8 mouse cellular contexts compared by ENCODE assay signal in genomic region chr3:89322514-89323165, GRCm38 (mm10). TPM values are rescaled to one million over a fixed set of nuclear protein-coding genes. Genes with fewer than 3 reads are reported as not detected.
DNase-seq lines count a peak whose midpoint lies in the region; ATAC-seq and TF ChIP-seq lines count a peak whose summit lies in the region.

Efna3 (minus strand) TSS chr3:89322965.

- H3K9me3 ChIP-seq in hindbrain, postnatal 0 days (ENCODE audit: low read length): no peaks in the 10 kb centered on the region

- H3K27me3 ChIP-seq in Patski: peaks cover 16% of the 10 kb centered on the region
- no peaks in the 10 kb centered on the region for H3K27me3 ChIP-seq in hindbrain, postnatal 0 days (ENCODE audit: insufficient read depth, low read length)

- intact Hi-C loops in gastrocnemius, adult 2 months (cut with DNase I): no loop called here

- no peak within 1 kb of the TSS for H3K27ac ChIP-seq in gastrocnemius, adult 2 months
- H3K27ac ChIP-seq in hindbrain, postnatal 0 days: peak within 1 kb of the TSS; percentile 88

- DNase-seq in Patski (ENCODE audit: low read depth, low spot score): no peak
- peak; percentile 63 to 70 for DNase-seq in cerebellum, postnatal 4 days (ENCODE audit: low spot score in 2 of 2)
- DNase-seq in gastrocnemius, adult 2 months: peak; percentile 70
- peak; percentile 93 for DNase-seq in hindbrain, postnatal 0 days (ENCODE audit: low spot score)
- peak; percentile 80 to 89 for DNase-seq in left cerebral cortex, adult 18-20 months (ENCODE audit: low spot score in 2 of 2)
- peak; percentile 68 for DNase-seq in lung, postnatal 36 days
- DNase-seq in right cerebral cortex, postnatal 25 days: peak; percentile 92

- POLR2A ChIA-PET in Patski (lab: Charles Lee): interaction anchor here (0.6 to 3.1 kb wide), 5 partner anchors 14 to 163 kb away, joined by 3 to 33 read pairs (median 4); partner anchors contain the start of gene Efna4

- H3K4me1 ChIP-seq in hindbrain, postnatal 0 days (ENCODE audit: insufficient read depth, low read length): peaks cover 8% of the 10 kb centered on the region

- H3K9ac ChIP-seq in hindbrain, postnatal 0 days (replicated peaks; ENCODE audit: low read length): peak within 1 kb of the TSS; percentile 82

- WGBS in hindbrain, postnatal 0 days: under 1% methylated on average over 53 of the region's 53 CpGs

- ATAC-seq in Patski: peak; percentile 46
- peak; percentile 37 for ATAC-seq in hindbrain, postnatal 0 days
- ATAC-seq in monocyte, adult 5-6 weeks (replicated peaks; ENCODE audit: insufficient number of reproducible peaks, low FRiP score, low TSS enrichment, poor library complexity, severe bottlenecking): no peak

- no peaks in the 10 kb centered on the region for H3K36me3 ChIP-seq in hindbrain, postnatal 0 days (ENCODE audit: insufficient read depth, low read length)

- H3K4me3 ChIP-seq in gastrocnemius, adult 2 months: peak within 1 kb of the TSS; percentile 73
- peak within 1 kb of the TSS; percentile 67 for H3K4me3 ChIP-seq in hindbrain, postnatal 0 days (ENCODE audit: low read length)

- in situ Hi-C loops in Patski (cut with MboI; ENCODE audit: low pct_unique_long_range_greater_than_20kb): no loop called here

- TF ChIP-seq CTCF in Patski (IDR thresholded peaks at IDR 0.05): no peak
- TF ChIP-seq CTCF in gastrocnemius, adult 2 months (IDR thresholded peaks at IDR 0.05): no peak
- TF ChIP-seq CTCF in hindbrain, postnatal 0 days (IDR thresholded peaks at IDR 0.05; ENCODE audit: low read depth): no peak

- peak within 1 kb of the TSS; percentile 77 for H3K4me2 ChIP-seq in hindbrain, postnatal 0 days (ENCODE audit: low read depth, low read length)

- CTCF ChIA-PET in Patski (lab: Charles Lee): interaction anchor here (1.9 to 2.1 kb wide), 2 partner anchors 14 to 17 kb away, joined by 7 to 15 read pairs; no protein-coding TSS in a partner anchor

RNA-seq across cellular contexts. Expression of gene Efna3, which starts in this region (rescaled TPM):
- 9.4 TPM for polyA plus RNA-seq in Patski (2021)
- not detected for total RNA-seq in gastrocnemius, adult 2 months (2021)
- 107 and 171 TPM in 2 replicates for total RNA-seq in hindbrain, postnatal 0 days (2014; rRNA removed)
- polyA plus RNA-seq in hindbrain, postnatal 0 days (2015; fragmentation: Nextera tagmentation; extraction: Ambion mirVana): 57.0 and 61.4 TPM in 2 replicates
- 10 to 100 TPM; 58.3 to 60.8 TPM for total RNA-seq in left cerebral cortex, adult 18-20 months (2021)
- total RNA-seq in monocyte, adult 5-6 weeks (2017): not detected in 3 replicates

Comparison
In these comparisons a context has a peak if more than half of its experiments do, and no peak if none do; other contexts are left out.
1. RNA of gene Efna3 (total RNA-seq): 107 to 171 TPM in hindbrain, postnatal 0 days and 58.3 to 60.8 TPM in left cerebral cortex, adult 18-20 months; not detected in gastrocnemius, adult 2 months and not detected in monocyte, adult 5-6 weeks; every median in the first group is over 10 times any median in the second.
2. Peak in DNase-seq and H3K4me3 ChIP-seq in gastrocnemius, adult 2 months; RNA of the gene not detected or under 1 TPM.